Mouse (Mus musculus): Measurements from ENCODE around the gene Kctd13. TPM values are rescaled to one million over a fixed set of nuclear protein-coding genes. Genes with fewer than 3 reads are reported as not detected.
"Not testable (repeated sequence)": the region's sequence is repeated elsewhere in the genome, so short reads cannot be mapped to it uniquely, and the experiment has no call there.

The Kctd13 gene
- polyA plus RNA-seq (2015; fragmentation: Nextera tagmentation; extraction: Ambion mirVana) = 69.4 and 69.8 TPM in 2 replicates

GRCm38 (mm10) chr7:126928384-126929037, at the start of gene Kctd13:
Gene Kctd13, plus strand, starts transcription at chr7:126928879.
- H3K27me3 ChIP-seq = no peaks in the 10 kb centered on the region
- H3K4me2 ChIP-seq = peak within 1 kb of the TSS; percentile 86
- no peaks in the 10 kb centered on the region for H3K9me3 ChIP-seq (replicated peaks)
- H3K4me1 ChIP-seq = peaks cover 19% of the 10 kb centered on the region
- H3K4me3 ChIP-seq = peak within 1 kb of the TSS; percentile 92
- H3K27ac ChIP-seq = peak within 1 kb of the TSS; percentile 78
- H3K9ac ChIP-seq = peak within 1 kb of the TSS; percentile 89
- peaks cover 28% of the 10 kb centered on the region for H3K36me3 ChIP-seq (ENCODE audit: poor library complexity, severe bottlenecking)
- WGBS = 4% methylated on average over 56 of the region's 56 CpGs
- peak; percentile 97 for ATAC-seq

GRCm38 (mm10) chr7:126881040-126881439, 47.6 kb upstream of the Kctd13 start:
- Histone ChIP-seq H3K4me3 (peak overlapping the region; percentile 66), H3K9me3 (replicated peaks) (no peaks in the 10 kb centered on the region), H3K4me2 (peak overlapping the region; percentile 91), H3K4me1 (peaks cover 41% of the 10 kb centered on the region), H3K27ac (no peak overlapping the region), H3K36me3 (ENCODE audit: poor library complexity, severe bottlenecking) (peaks cover 52% of the 10 kb centered on the region), H3K27me3 (no peaks in the 10 kb centered on the region), H3K9ac (peak overlapping the region; percentile 85)
- no peak for ATAC-seq
- WGBS = 79% methylated on average over 6 of the region's 6 CpGs

- Histone ChIP-seq H3K4me3 (peak overlapping the region; percentile 66), H3K9ac (peak overlapping the region; percentile 85), H3K36me3 (ENCODE audit: poor library complexity, severe bottlenecking) (peaks cover 25% of the 10 kb centered on the region), H3K27me3 (no peaks in the 10 kb centered on the region), H3K4me2 (peak overlapping the region; percentile 91), H3K4me1 (peaks cover 41% of the 10 kb centered on the region), H3K9me3 (replicated peaks) (no peaks in the 10 kb centered on the region), H3K27ac (peak overlapping the region; percentile 92)
- ATAC-seq = no peak
- WGBS = 1% methylated on average over 15 of the region's 15 CpGs
Measured at GRCm38 (mm10) chr7:126883731-126884181, 44.9 kb upstream of the Kctd13 start.

- peak; percentile 98 for ATAC-seq
- Histone ChIP-seq H3K4me1 (peaks cover 41% of the 10 kb centered on the region), H3K9ac (peak within 1 kb of the TSS; percentile 85), H3K27ac (peak within 1 kb of the TSS; percentile 92), H3K4me3 (peak within 1 kb of the TSS; percentile 66), H3K9me3 (replicated peaks) (no peaks in the 10 kb centered on the region), H3K36me3 (ENCODE audit: poor library complexity, severe bottlenecking) (peaks cover 17% of the 10 kb centered on the region), H3K27me3 (no peaks in the 10 kb centered on the region), H3K4me2 (peak within 1 kb of the TSS; percentile 91)
- WGBS = under 1% methylated on average over 54 of the region's 56 CpGs
Measured at GRCm38 (mm10) chr7:126884286-126885164, 44.2 kb upstream of the Kctd13 start, which contains the start of gene Taok2. Gene Taok2, minus strand, starts transcription at chr7:126884703.

- WGBS = 94% methylated on average over 5 of the region's 5 CpGs
- Histone ChIP-seq H3K4me3 (no peak overlapping the region), H3K4me1 (peaks cover 21% of the 10 kb centered on the region), H3K27me3 (no peaks in the 10 kb centered on the region), H3K4me2 (no peak overlapping the region), H3K9ac (no peak overlapping the region), H3K27ac (no peak overlapping the region), H3K9me3 (replicated peaks) (no peaks in the 10 kb centered on the region), H3K36me3 (ENCODE audit: poor library complexity, severe bottlenecking) (peaks cover 18% of the 10 kb centered on the region)
- no peak for ATAC-seq
Measured at GRCm38 (mm10) chr7:126887281-126887680, 41.4 kb upstream of the Kctd13 start.

GRCm38 (mm10) chr7:126888852-126889251, 39.8 kb upstream of the Kctd13 start:
- Histone ChIP-seq H3K9ac (no peak overlapping the region), H3K4me3 (no peak overlapping the region), H3K4me1 (peaks cover 5% of the 10 kb centered on the region), H3K36me3 (ENCODE audit: poor library complexity, severe bottlenecking) (peaks cover 18% of the 10 kb centered on the region), H3K4me2 (no peak overlapping the region), H3K27me3 (no peaks in the 10 kb centered on the region), H3K9me3 (replicated peaks) (no peaks in the 10 kb centered on the region), H3K27ac (no peak overlapping the region)
- WGBS = 45% methylated on average over 7 of the region's 7 CpGs
- no peak for ATAC-seq

- H3K4me1 ChIP-seq = peaks cover 18% of the 10 kb centered on the region
- peak overlapping the region; percentile 6 for H3K4me3 ChIP-seq
- H3K27ac ChIP-seq = no peak overlapping the region
- no peak for ATAC-seq
- WGBS = 93% methylated on average over 5 of the region's 5 CpGs
- H3K27me3 ChIP-seq = no peaks in the 10 kb centered on the region
- H3K9me3 ChIP-seq (replicated peaks) = no peaks in the 10 kb centered on the region
- H3K36me3 ChIP-seq (ENCODE audit: poor library complexity, severe bottlenecking) = peaks cover under 1% of the 10 kb centered on the region
- peak overlapping the region; percentile 75; the same call in 1 of the 2 replicates for H3K4me2 ChIP-seq
- peak overlapping the region; percentile 12; the same call in 1 of the 2 replicates for H3K9ac ChIP-seq
Measured at GRCm38 (mm10) chr7:126896912-126897311, 31.8 kb upstream of the Kctd13 start.

GRCm38 (mm10) chr7:126897390-126898101, 31.1 kb upstream of the Kctd13 start:
- Histone ChIP-seq H3K4me2 (peak overlapping the region; percentile 75), H3K4me3 (peak overlapping the region; percentile 65), H3K36me3 (ENCODE audit: poor library complexity, severe bottlenecking) (no peaks in the 10 kb centered on the region; the same call in 1 of the 2 replicates), H3K4me1 (peaks cover 18% of the 10 kb centered on the region), H3K9ac (peak overlapping the region; percentile 87), H3K27me3 (no peaks in the 10 kb centered on the region), H3K9me3 (replicated peaks) (no peaks in the 10 kb centered on the region), H3K27ac (peak overlapping the region; percentile 63)
- 23% methylated on average over 16 of the region's 16 CpGs for WGBS
- ATAC-seq = no peak; the same call in 1 of the 2 replicates

GRCm38 (mm10) chr7:126898102-126898990, 30.3 kb upstream of the Kctd13 start:
- 12% methylated on average over 36 of the region's 37 CpGs for WGBS

GRCm38 (mm10) chr7:126899781-126900180, 28.9 kb upstream of the Kctd13 start:
- peaks cover 18% of the 10 kb centered on the region for H3K4me1 ChIP-seq
- ATAC-seq; H3K9me3 ChIP-seq (replicated peaks); H3K27ac ChIP-seq; H3K27me3 ChIP-seq; H3K4me3 ChIP-seq; H3K4me2 ChIP-seq; H3K36me3 ChIP-seq (ENCODE audit: poor library complexity, severe bottlenecking); H3K9ac ChIP-seq: not testable (repeated sequence)
- 94% methylated on average over 8 of the region's 9 CpGs for WGBS

More at GRCm38 (mm10) chr7:126898102-126898990, 30.3 kb upstream of the Kctd13 start:
- H3K4me2 ChIP-seq = peak overlapping the region; percentile 75
- H3K4me3 ChIP-seq = peak overlapping the region; percentile 65
- peaks cover 18% of the 10 kb centered on the region for H3K4me1 ChIP-seq
- peak overlapping the region; percentile 87 for H3K9ac ChIP-seq
- H3K27me3 ChIP-seq = no peaks in the 10 kb centered on the region
- no peaks in the 10 kb centered on the region; the same call in 1 of the 2 replicates for H3K36me3 ChIP-seq (ENCODE audit: poor library complexity, severe bottlenecking)
- ATAC-seq = peak; percentile 96
- peak overlapping the region; percentile 63 for H3K27ac ChIP-seq
- no peaks in the 10 kb centered on the region for H3K9me3 ChIP-seq (replicated peaks)

GRCm38 (mm10) chr7:126905590-126905989, 23.1 kb upstream of the Kctd13 start:
- no peak overlapping the region for H3K27ac ChIP-seq
- H3K9me3 ChIP-seq (replicated peaks) = no peaks in the 10 kb centered on the region
- no peak overlapping the region for H3K4me3 ChIP-seq
- ATAC-seq = no peak
- H3K4me2 ChIP-seq = no peak overlapping the region
- 80% methylated on average over 3 of the region's 3 CpGs for WGBS
- H3K27me3 ChIP-seq = no peaks in the 10 kb centered on the region
- no peaks in the 10 kb centered on the region for H3K4me1 ChIP-seq
- 0 out of 2 replicates have a peak, but pooled peaks cover 4% of the 10 kb centered on the region for H3K36me3 ChIP-seq (ENCODE audit: poor library complexity, severe bottlenecking)
- H3K9ac ChIP-seq = no peak overlapping the region
